Mouse (Mus musculus) lung, postnatal 0 days (tissue): ENCODE measurements at regions not wholly inside any gene's neighbourhood (a gene's known extent, or its start where the extent isn't known, plus 50 kb on each side); places are given as distances from the start of the nearest gene placed in this dataset.

ENCODE experiments used
- CTCF ChIP-seq: IDR thresholded peaks from 2 replicates; pipeline ENCODE4 v1.5.1; 2016; ENCODE audit warnings: antibody characterized with exemption, mild to moderate bottlenecking
- EP300 ChIP-seq: IDR thresholded peaks from 2 replicates; pipeline ENCODE4 v1.6.1; 2016; ENCODE audit warnings: antibody characterized with exemption, mild to moderate bottlenecking, control low read depth

DNA sequence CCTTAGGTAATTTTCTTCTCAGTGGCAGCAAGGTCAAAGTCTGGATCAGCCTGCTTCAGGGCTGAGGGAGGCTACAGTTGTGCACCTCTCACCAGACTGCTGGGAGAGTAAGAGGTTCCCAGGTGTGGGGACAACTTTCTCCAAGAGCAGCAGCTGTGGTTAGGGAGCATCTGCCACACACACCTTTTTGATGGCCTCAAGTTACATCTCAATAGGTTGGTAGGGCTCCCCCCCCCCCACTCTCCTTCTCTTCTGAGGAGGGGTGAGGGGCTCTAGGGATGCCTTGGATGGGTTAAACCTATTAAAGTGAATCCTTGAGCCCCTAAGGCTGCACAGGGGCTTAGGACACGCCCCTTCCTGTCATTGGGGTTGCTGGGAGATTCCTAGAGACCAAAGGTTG lies 94.7 kb upstream of the Ccnd1 start:
- TF ChIP-seq EP300 (no peak), CTCF (no peak)
